Mouse (Mus musculus) spleen, adult 2 months (tissue): ENCODE results near the gene Olfr591. TPM values are rescaled to one million over a fixed set of nuclear protein-coding genes. Genes with fewer than 3 reads are reported as not detected.
"Not testable (repeated sequence)": the region's sequence is repeated elsewhere in the genome, so short reads cannot be mapped to it uniquely, and the experiment has no call there.

Experiments
- DNase-seq, 2 experiments: peaks; one replicate each; pipeline versions ENCODE4 v3.0.0 to v3.0.0-alpha.2; 2012 to 2021; ENCODE audit warnings: low spot score in 2 of 2, low read depth in 1 of 2
- H3K27ac ChIP-seq: fragments of 200-500 bp; 2 replicates; pipeline ENCODE4 v1.5.1; 2012; ENCODE audit warnings: low read length, inconsistent platforms; ENCODE audit not compliant: insufficient read depth
- H3K27me3 ChIP-seq: fragments of 200-500 bp; 2 replicates; pipeline ENCODE4 v1.6.1; 2012; ENCODE audit warnings: mild to moderate bottlenecking, moderate library complexity, low read length, inconsistent platforms; ENCODE audit not compliant: control insufficient read depth, insufficient read depth
- H3K36me3 ChIP-seq: fragments of 200-500 bp; 2 replicates; pipeline ENCODE4 v1.6.1; 2012; ENCODE audit warnings: mild to moderate bottlenecking, low read length, inconsistent platforms; ENCODE audit not compliant: control insufficient read depth, insufficient read depth
- H3K4me1 ChIP-seq: fragments of 200-500 bp; 2 replicates; pipeline ENCODE4 v1.6.1; 2011; ENCODE audit warnings: inconsistent platforms; ENCODE audit not compliant: control insufficient read depth, insufficient read depth, insufficient read length
- H3K4me3 ChIP-seq: fragments of 200-500 bp; 2 replicates; pipeline ENCODE4 v1.5.1; 2011; ENCODE audit warnings: mild to moderate bottlenecking, inconsistent platforms; ENCODE audit not compliant: insufficient read depth, insufficient read length; ENCODE audit errors: extremely low read depth
- CTCF ChIP-seq: fragments of 200-500 bp; IDR thresholded peaks from 2 replicates; pipeline ENCODE4 v1.5.1; 2011; ENCODE audit warnings: mild to moderate bottlenecking, inconsistent platforms; ENCODE audit not compliant: insufficient read depth, insufficient read length, insufficient replicate concordance; ENCODE audit errors: extremely low read depth
- POLR2A ChIP-seq: fragments of 200-500 bp; IDR thresholded peaks from 2 replicates; pipeline ENCODE4 v1.6.1; 2011; ENCODE audit warnings: low read depth, low read length, inconsistent platforms
- WGBS: fragments of 180-500 bp; shearing (Covaris S2); methylation state at CpG from one replicate; pipeline ENCODE4 v1.1.7; 2018; 5-methylcytosine and 5-hydroxymethylcytosine counted together
- polyA plus RNA-seq: library from polyadenylated mRNA; depleted of rRNA; stranded (reverse); fragments of >200 nt; gene quantifications from 2 replicates; pipeline ENCODE4 v1.2.3, GENCODE M21; 2012; rRNA removed

Olfr591 gene
- polyA plus RNA-seq = not detected in 2 replicates

- Histone ChIP-seq H3K27me3 (no peaks in the 10 kb centered on the region), H3K4me3 (no peak within 1 kb of the TSS), H3K36me3 (no peaks in the 10 kb centered on the region), H3K4me1 (no peaks in the 10 kb centered on the region), H3K27ac (no peak within 1 kb of the TSS)
- TF ChIP-seq CTCF (no peak), POLR2A (no peak)
- DNase-seq = no peak
- 84% methylated on average over 1 of the region's 1 CpGs for WGBS
These were observed at the start of gene Olfr591 for GRCm38 (mm10) chr7:103178240-103178639. Gene Olfr591, minus strand, starts transcription at chr7:103178340.

DNA sequence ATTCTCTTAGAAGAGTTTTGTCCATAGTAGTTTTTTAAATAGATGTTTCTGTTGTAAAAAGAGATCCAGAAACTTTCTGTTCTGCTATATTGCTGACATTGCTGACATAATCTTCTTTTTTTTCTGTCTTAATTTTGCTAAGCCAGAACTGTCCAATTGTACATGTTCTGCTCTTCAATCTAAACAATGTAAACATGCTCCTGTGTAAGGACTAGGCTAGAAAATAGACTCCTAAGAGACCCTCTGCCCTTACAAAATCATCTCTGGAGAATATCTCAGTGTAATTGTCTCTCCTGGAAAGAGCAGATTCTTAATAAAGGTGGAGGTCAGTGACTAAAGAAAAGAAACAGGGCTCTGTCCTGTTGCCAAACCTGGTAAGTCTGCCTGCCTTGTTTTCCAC, 38.6 kb upstream of the Olfr591 start, which contains the start of gene Olfr594:
Gene Olfr594, plus strand, starts transcription at position 301 of the 400 bp plus-strand sequence.
- Histone ChIP-seq H3K36me3 (no peaks in the 10 kb centered on the region), H3K27ac (no peak within 1 kb of the TSS), H3K4me1 (no peaks in the 10 kb centered on the region), H3K4me3 (no peak within 1 kb of the TSS), H3K27me3 (no peaks in the 10 kb centered on the region)
- no peak for TF ChIP-seq CTCF
- TF ChIP-seq POLR2A = no peak
- DNase-seq = no peak

GRCm38 (mm10) chr7:103212050-103212449, 33.9 kb upstream of the Olfr591 start:
- not testable (repeated sequence) for H3K27me3 ChIP-seq, H3K4me1 ChIP-seq, H3K27ac ChIP-seq, DNase-seq, H3K36me3 ChIP-seq, H3K4me3 ChIP-seq
- 85% methylated on average over 5 of the region's 5 CpGs for WGBS

DNA sequence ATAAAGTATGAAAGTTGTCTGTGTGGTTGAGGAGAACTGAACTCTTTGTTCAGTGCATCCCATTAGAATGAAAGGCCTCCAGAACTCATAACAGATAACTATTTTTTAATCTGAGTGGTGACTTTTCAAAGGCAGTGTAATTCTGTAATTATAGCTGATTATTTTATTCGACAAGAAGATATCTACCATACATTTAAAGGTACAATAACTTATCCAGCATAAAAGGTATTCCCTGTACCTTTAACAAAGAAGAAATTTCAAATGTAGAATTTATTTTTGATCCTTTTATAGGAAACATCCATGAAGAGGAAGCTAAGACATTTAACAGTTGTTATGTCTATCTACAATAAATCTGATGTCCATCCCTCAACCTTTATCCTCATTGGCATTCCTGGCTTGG, 33.4 kb upstream of the Olfr591 start, which contains the start of gene Olfr593:
Gene Olfr593, plus strand, starts transcription at position 301 of the 400 bp plus-strand sequence.
- H3K4me3 ChIP-seq = no peak within 1 kb of the TSS
- TF ChIP-seq CTCF = no peak
- no peak for TF ChIP-seq POLR2A
- 65% methylated on average over 1 of the region's 1 CpGs for WGBS

GRCm38 (mm10) chr7:103184503-103184902, 6.4 kb upstream of the Olfr591 start, which contains the start of gene Olfr592:
Gene Olfr592, plus strand, starts transcription at chr7:103184803.
- DNase-seq, H3K4me3 ChIP-seq, H3K27me3 ChIP-seq, H3K36me3 ChIP-seq, H3K27ac ChIP-seq, H3K4me1 ChIP-seq: not testable (repeated sequence)
- WGBS = 74% methylated on average over 1 of the region's 1 CpGs

More for the DNA sequence above, 33.4 kb upstream of the Olfr591 start, which contains the start of gene Olfr593:
- no peak within 1 kb of the TSS for H3K27ac ChIP-seq
- DNase-seq = no peak
- H3K4me1 ChIP-seq = no peaks in the 10 kb centered on the region
- no peaks in the 10 kb centered on the region for H3K36me3 ChIP-seq
- no peaks in the 10 kb centered on the region for H3K27me3 ChIP-seq

- TF ChIP-seq CTCF = no peak
- no peak for TF ChIP-seq POLR2A
- Histone ChIP-seq H3K36me3 (no peaks in the 10 kb centered on the region), H3K27ac (no peak overlapping the region), H3K4me1 (no peaks in the 10 kb centered on the region), H3K4me3 (no peak overlapping the region), H3K27me3 (no peaks in the 10 kb centered on the region)
- DNase-seq = no peak
- 69% methylated on average over 5 of the region's 5 CpGs for WGBS
These were observed 8.4 kb downstream of the Olfr591 start for GRCm38 (mm10) chr7:103169697-103170096.

- no peaks in the 10 kb centered on the region for H3K27me3 ChIP-seq
- DNase-seq = no peak
- TF ChIP-seq POLR2A (no peak), CTCF (no peak)
- H3K36me3 ChIP-seq = no peaks in the 10 kb centered on the region
- no peak within 1 kb of the TSS for H3K4me3 ChIP-seq
- H3K4me1 ChIP-seq = no peaks in the 10 kb centered on the region
- WGBS = 55% methylated on average over 2 of the region's 2 CpGs
- no peak within 1 kb of the TSS for H3K27ac ChIP-seq
These were observed 21.9 kb downstream of the Olfr591 start, which contains the start of gene Olfr589 for GRCm38 (mm10) chr7:103156256-103156655. Gene Olfr589, minus strand, starts transcription at chr7:103156356.

- Histone ChIP-seq H3K27me3 (no peaks in the 10 kb centered on the region), H3K4me1 (no peaks in the 10 kb centered on the region), H3K36me3 (no peaks in the 10 kb centered on the region), H3K4me3 (no peak within 1 kb of the TSS), H3K27ac (no peak within 1 kb of the TSS)
- TF ChIP-seq CTCF (no peak), POLR2A (no peak)
- WGBS = 77% methylated on average over 1 of the region's 1 CpGs
- DNase-seq = no peak
These were observed 37.6 kb downstream of the Olfr591 start, which contains the start of gene Olfr588-ps1 for GRCm38 (mm10) chr7:103140579-103140978. Gene Olfr588-ps1, plus strand, starts transcription at chr7:103140879.
